Mouse (Mus musculus): ENCODE data around the gene Pip5kl1. TPM values are rescaled to one million over a fixed set of nuclear protein-coding genes. Genes with fewer than 3 reads are reported as not detected.

Gene Pip5kl1
- total RNA-seq, 2 experiments from 2014 or later, result 4.0 to 4.1 TPM

GRCm38 (mm10) chr2:32547380-32547779 lies 27.2 kb upstream of the Pip5kl1 start:
- DNase-seq (ENCODE audit: extremely low spot score in 1 of 2, low spot score in 1 of 2), result no peak

- DNase-seq (ENCODE audit: extremely low spot score in 1 of 2, low spot score in 1 of 2), result no peak
These were observed 26.4 kb upstream of the Pip5kl1 start for GRCm38 (mm10) chr2:32547964-32548739.

GRCm38 (mm10) chr2:32549171-32549570 lies 25.4 kb upstream of the Pip5kl1 start:
- no peak for DNase-seq (ENCODE audit: extremely low spot score in 1 of 2, low spot score in 1 of 2)

GRCm38 (mm10) chr2:32549764-32550163 lies 24.8 kb upstream of the Pip5kl1 start:
- DNase-seq (ENCODE audit: extremely low spot score in 1 of 2, low spot score in 1 of 2), result no peak

GRCm38 (mm10) chr2:32551236-32551635 lies 23.4 kb upstream of the Pip5kl1 start:
- DNase-seq (ENCODE audit: extremely low spot score in 1 of 2, low spot score in 1 of 2), result no peak

GRCm38 (mm10) chr2:32553592-32554148 lies 20.9 kb upstream of the Pip5kl1 start:
- no peak for DNase-seq (ENCODE audit: extremely low spot score in 1 of 2, low spot score in 1 of 2)

GRCm38 (mm10) chr2:32555484-32555883 lies 19.1 kb upstream of the Pip5kl1 start:
- DNase-seq (ENCODE audit: extremely low spot score in 1 of 2, low spot score in 1 of 2), result no peak

GRCm38 (mm10) chr2:32556019-32556418 lies 18.6 kb upstream of the Pip5kl1 start:
- DNase-seq (ENCODE audit: extremely low spot score in 1 of 2, low spot score in 1 of 2), result no peak

- DNase-seq (ENCODE audit: extremely low spot score in 1 of 2, low spot score in 1 of 2), result no peak
These were observed 15.0 kb upstream of the Pip5kl1 start for GRCm38 (mm10) chr2:32559570-32559969.

GRCm38 (mm10) chr2:32566536-32567063 lies 8.0 kb upstream of the Pip5kl1 start:
- DNase-seq (ENCODE audit: extremely low spot score in 1 of 2, low spot score in 1 of 2), result peak in 1 of 2 experiments; percentile 61

GRCm38 (mm10) chr2:32568149-32568548 lies 6.4 kb upstream of the Pip5kl1 start:
- no peak for DNase-seq (ENCODE audit: extremely low spot score in 1 of 2, low spot score in 1 of 2)

GRCm38 (mm10) chr2:32568941-32569340 lies 5.7 kb upstream of the Pip5kl1 start:
- DNase-seq (ENCODE audit: extremely low spot score in 1 of 2, low spot score in 1 of 2), result no peak

GRCm38 (mm10) chr2:32570698-32571494 lies 3.7 kb upstream of the Pip5kl1 start, which contains the start of gene Dpm2:
TSS of gene Dpm2 (plus strand) at chr2:32570858.
- peak; percentile 73 to 78 for DNase-seq (ENCODE audit: extremely low spot score in 1 of 2, low spot score in 1 of 2)

- no peak for DNase-seq (ENCODE audit: extremely low spot score in 1 of 2, low spot score in 1 of 2)
These were observed 2.4 kb upstream of the Pip5kl1 start for GRCm38 (mm10) chr2:32572196-32572595.

- DNase-seq (ENCODE audit: extremely low spot score in 1 of 2, low spot score in 1 of 2), result peak in 1 of 2 experiments; percentile 62
These were observed 446 bp downstream of the Pip5kl1 start for GRCm38 (mm10) chr2:32574901-32575585.

- DNase-seq (ENCODE audit: extremely low spot score in 1 of 2, low spot score in 1 of 2), result peak in 1 of 2 experiments; percentile 55
These were observed 1.1 kb downstream of the Pip5kl1 start, which contains the start of gene 9430097D07Rik for GRCm38 (mm10) chr2:32575586-32576160. TSS of gene 9430097D07Rik (minus strand) at chr2:32575684.

GRCm38 (mm10) chr2:32576532-32576931 lies 1.9 kb downstream of the Pip5kl1 start:
- DNase-seq (ENCODE audit: extremely low spot score in 1 of 2, low spot score in 1 of 2), result no peak

GRCm38 (mm10) chr2:32578146-32579046 lies 3.8 kb downstream of the Pip5kl1 start:
- no peak for DNase-seq (ENCODE audit: extremely low spot score in 1 of 2, low spot score in 1 of 2)
